Mouse (Mus musculus): ENCODE data around the gene Cdkal1. TPM values are rescaled to one million over a fixed set of nuclear protein-coding genes. Genes with fewer than 3 reads are reported as not detected.

Gene Cdkal1
- polyA plus RNA-seq, 2 experiments = 2.0 to 7.7 TPM

DNA sequence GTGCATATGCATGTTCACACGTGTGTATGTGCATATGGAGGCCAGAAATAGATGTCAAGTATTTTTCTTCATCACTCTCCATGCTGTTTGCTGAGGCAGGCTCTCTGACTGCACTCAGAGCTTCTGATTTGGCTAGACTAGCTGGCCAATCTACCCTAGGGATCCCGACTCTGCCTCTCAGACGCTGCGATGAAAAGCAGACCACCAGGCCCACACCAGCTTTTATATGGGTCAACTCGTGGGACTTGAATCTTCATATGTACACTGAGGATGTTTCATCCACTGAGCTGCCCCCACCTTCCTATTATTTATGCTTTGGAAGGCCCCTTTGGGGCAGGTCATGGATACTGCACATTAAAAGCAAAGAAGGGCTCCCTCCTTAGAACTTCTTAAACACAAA is 652.0 kb downstream of the Cdkal1 start:
- no peak overlapping the region for H3K4me2 ChIP-seq (ENCODE audit: low read depth)
- H3K9ac ChIP-seq (replicated peaks) = no peak overlapping the region
- DNase-seq (ENCODE audit: low read depth in 3 of 3, low spot score in 3 of 3) = no peak
- no peaks in the 10 kb centered on the region for H3K36me3 ChIP-seq (replicated peaks; ENCODE audit: control insufficient read depth, insufficient read depth, low read depth)
- no peaks in the 10 kb centered on the region for H3K27me3 ChIP-seq (ENCODE audit: control insufficient read depth, insufficient read depth, low read length)
- H3K4me3 ChIP-seq (ENCODE audit: insufficient read depth in 1 of 2, low read depth in 2 of 2, low read length in 2 of 2) = no peak overlapping the region
- H3K27ac ChIP-seq = no peak overlapping the region
- no peak for TF ChIP-seq CTCF (IDR thresholded peaks at IDR 0.05; ENCODE audit: low read depth)
- TF ChIP-seq EP300 (IDR thresholded peaks at IDR 0.05; ENCODE audit: low read depth) = no peak
- WGBS (ENCODE audit: insufficient replicate concordance) = 66% methylated on average over 5 of the region's 5 CpGs
- H3K4me1 ChIP-seq (replicated peaks; ENCODE audit: control insufficient read depth in 2 of 2, insufficient read depth in 2 of 2, low read length in 1 of 2) = no peaks in the 10 kb centered on the region
- ATAC-seq (ENCODE audit: insufficient read depth) = no peak
- no peaks in the 10 kb centered on the region for H3K9me3 ChIP-seq (ENCODE audit: control insufficient read depth, low read length)

DNA sequence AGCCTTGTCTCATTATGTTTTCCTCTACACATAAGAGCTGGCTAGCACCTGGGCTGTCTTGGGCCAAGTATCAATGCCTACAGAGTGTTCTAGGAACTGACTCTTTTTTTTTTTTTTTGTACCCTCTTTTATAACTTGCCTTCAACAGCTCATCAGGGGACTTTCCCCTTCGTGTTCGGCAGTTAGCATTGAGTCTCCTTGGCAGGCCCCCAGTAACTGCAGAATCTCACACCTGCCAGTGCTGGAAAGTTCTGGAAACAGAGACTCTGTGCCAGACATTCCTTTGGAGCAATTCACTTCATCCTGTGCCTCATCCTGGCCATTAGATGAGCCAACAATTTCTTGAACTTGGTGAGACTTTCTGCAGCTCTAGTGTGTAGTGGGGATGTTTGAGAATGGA is 652.9 kb downstream of the Cdkal1 start:
- H3K36me3 ChIP-seq (replicated peaks; ENCODE audit: control insufficient read depth, insufficient read depth, low read depth) = no peaks in the 10 kb centered on the region
- no peaks in the 10 kb centered on the region for H3K4me1 ChIP-seq (replicated peaks; ENCODE audit: control insufficient read depth in 2 of 2, insufficient read depth in 2 of 2, low read length in 1 of 2)
- ATAC-seq (ENCODE audit: insufficient read depth) = no peak
- H3K27me3 ChIP-seq (ENCODE audit: control insufficient read depth, insufficient read depth, low read length) = no peaks in the 10 kb centered on the region
- no peak overlapping the region for H3K4me2 ChIP-seq (ENCODE audit: low read depth)
- no peaks in the 10 kb centered on the region for H3K9me3 ChIP-seq (ENCODE audit: control insufficient read depth, low read length)
- H3K4me3 ChIP-seq (ENCODE audit: insufficient read depth in 1 of 2, low read depth in 2 of 2, low read length in 2 of 2) = no peak overlapping the region
- H3K9ac ChIP-seq (replicated peaks) = no peak overlapping the region
- H3K27ac ChIP-seq = no peak overlapping the region
- DNase-seq (ENCODE audit: low read depth in 3 of 3, low spot score in 3 of 3) = no peak
- 61% methylated on average over 2 of the region's 2 CpGs for WGBS (ENCODE audit: insufficient replicate concordance)
- TF ChIP-seq CTCF (IDR thresholded peaks at IDR 0.05; ENCODE audit: low read depth) = no peak
- TF ChIP-seq EP300 (IDR thresholded peaks at IDR 0.05; ENCODE audit: low read depth) = no peak

DNA sequence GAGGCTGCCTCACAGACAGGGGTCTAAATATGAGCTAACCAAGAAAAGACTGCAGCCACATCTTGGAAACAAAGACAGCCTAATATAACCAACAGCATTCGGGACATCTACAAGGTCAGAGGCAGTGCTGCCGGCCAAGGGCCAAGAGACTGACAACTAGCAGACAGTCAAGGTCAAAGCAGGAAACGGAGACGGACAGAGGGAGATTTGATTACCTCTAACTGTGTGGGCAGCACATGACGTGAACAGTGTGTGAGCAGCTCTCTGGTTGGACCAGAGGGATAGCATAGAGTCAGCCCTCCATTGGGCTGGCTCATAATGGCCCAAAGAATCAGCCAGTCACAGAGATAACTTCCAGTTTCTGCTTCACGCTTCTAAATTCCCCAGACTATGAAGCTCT is 655.8 kb downstream of the Cdkal1 start:
- no peaks in the 10 kb centered on the region for H3K4me1 ChIP-seq (replicated peaks; ENCODE audit: control insufficient read depth in 2 of 2, insufficient read depth in 2 of 2, low read length in 1 of 2)
- H3K27ac ChIP-seq = no peak overlapping the region
- TF ChIP-seq EP300 (IDR thresholded peaks at IDR 0.05; ENCODE audit: low read depth) (no peak), CTCF (IDR thresholded peaks at IDR 0.05; ENCODE audit: low read depth) (no peak)
- H3K4me2 ChIP-seq (ENCODE audit: low read depth) = no peak overlapping the region
- no peaks in the 10 kb centered on the region for H3K27me3 ChIP-seq (ENCODE audit: control insufficient read depth, insufficient read depth, low read length)
- DNase-seq (ENCODE audit: low read depth in 3 of 3, low spot score in 3 of 3) (no peak), ATAC-seq (ENCODE audit: insufficient read depth) (no peak)
- no peak overlapping the region for H3K4me3 ChIP-seq (ENCODE audit: insufficient read depth in 1 of 2, low read depth in 2 of 2, low read length in 2 of 2)
- no peak overlapping the region for H3K9ac ChIP-seq (replicated peaks)
- 48% methylated on average over 6 of the region's 6 CpGs for WGBS (ENCODE audit: insufficient replicate concordance)
- H3K36me3 ChIP-seq (replicated peaks; ENCODE audit: control insufficient read depth, insufficient read depth, low read depth) = no peaks in the 10 kb centered on the region
- no peaks in the 10 kb centered on the region for H3K9me3 ChIP-seq (ENCODE audit: control insufficient read depth, low read length)

DNA sequence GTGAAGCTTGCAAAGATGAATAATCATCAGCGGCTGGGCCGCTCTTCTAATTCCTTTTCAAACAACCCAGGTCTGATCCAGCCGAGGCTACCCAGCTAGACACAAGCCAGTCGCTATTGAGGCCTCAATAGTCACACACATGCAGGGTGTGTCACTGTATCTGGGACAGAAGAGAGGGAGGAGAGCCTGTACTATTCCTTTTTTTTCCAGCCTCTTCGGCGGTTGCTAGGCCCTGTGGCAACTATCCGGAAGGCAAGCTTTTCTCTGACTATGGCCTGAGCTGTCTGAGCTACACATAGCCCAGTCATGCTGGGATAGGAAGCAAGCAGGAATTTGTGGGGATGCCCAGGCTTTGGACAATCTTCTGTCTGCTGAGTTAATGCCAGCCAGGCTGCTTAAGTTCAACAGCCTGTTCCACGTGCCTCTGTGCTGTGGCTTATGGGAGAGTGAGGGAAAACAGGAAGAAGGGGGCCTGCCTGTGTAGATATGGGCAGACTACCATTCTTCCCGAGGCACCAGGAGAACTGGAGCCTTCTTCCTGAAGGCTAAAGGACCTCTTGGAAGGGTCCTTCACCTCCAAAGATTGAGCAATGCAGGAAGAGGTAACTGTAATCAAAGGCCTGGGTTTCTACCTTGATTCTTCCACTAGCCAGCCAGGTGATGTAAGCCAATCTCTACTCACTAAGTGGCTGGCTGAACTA is 658.5 kb downstream of the Cdkal1 start:
- Histone ChIP-seq H3K27ac (no peak overlapping the region), H3K4me3 (ENCODE audit: insufficient read depth in 1 of 2, low read depth in 2 of 2, low read length in 2 of 2) (no peak overlapping the region), H3K4me2 (ENCODE audit: low read depth) (no peak overlapping the region), H3K9me3 (ENCODE audit: control insufficient read depth, low read length) (no peaks in the 10 kb centered on the region), H3K36me3 (replicated peaks; ENCODE audit: control insufficient read depth, insufficient read depth, low read depth) (no peaks in the 10 kb centered on the region), H3K27me3 (ENCODE audit: control insufficient read depth, insufficient read depth, low read length) (no peaks in the 10 kb centered on the region), H3K4me1 (replicated peaks; ENCODE audit: control insufficient read depth in 2 of 2, insufficient read depth in 2 of 2, low read length in 1 of 2) (0 out of 4 replicates have a peak, but pooled peaks cover 0 to 2% of the 10 kb centered on the region in 2 experiments), H3K9ac (replicated peaks) (no peak overlapping the region)
- DNase-seq (ENCODE audit: low read depth in 3 of 3, low spot score in 3 of 3) (no peak), ATAC-seq (ENCODE audit: insufficient read depth) (no peak)
- WGBS (ENCODE audit: insufficient replicate concordance) = 51% methylated on average over 9 of the region's 9 CpGs
- TF ChIP-seq EP300 (IDR thresholded peaks at IDR 0.05; ENCODE audit: low read depth) (no peak), CTCF (IDR thresholded peaks at IDR 0.05; ENCODE audit: low read depth) (no peak)

DNA sequence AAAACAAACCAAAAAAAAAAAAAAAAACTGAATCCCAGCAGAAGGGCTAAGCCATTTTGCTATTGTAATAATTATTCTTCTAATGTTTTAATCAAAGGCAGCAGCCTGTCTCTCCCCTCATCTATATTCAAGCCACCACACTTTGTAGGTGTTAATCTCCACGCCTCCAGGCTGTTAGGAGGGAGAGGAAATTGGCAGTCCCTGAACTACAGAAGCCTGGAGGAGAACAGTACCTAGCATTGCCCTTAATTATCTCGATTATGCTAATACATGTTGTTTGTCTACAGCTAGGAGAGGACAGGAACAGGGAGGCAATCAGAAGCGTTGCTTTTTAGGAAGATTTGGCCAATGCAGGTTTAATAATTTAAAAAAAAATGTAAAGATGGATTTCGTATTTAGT is 659.8 kb downstream of the Cdkal1 start:
- TF ChIP-seq CTCF (IDR thresholded peaks at IDR 0.05; ENCODE audit: low read depth) = no peak
- TF ChIP-seq EP300 (IDR thresholded peaks at IDR 0.05; ENCODE audit: low read depth) = no peak
- no peaks in the 10 kb centered on the region for H3K27me3 ChIP-seq (ENCODE audit: control insufficient read depth, insufficient read depth, low read length)
- H3K4me3 ChIP-seq (ENCODE audit: insufficient read depth in 1 of 2, low read depth in 2 of 2, low read length in 2 of 2) = no peak overlapping the region
- H3K36me3 ChIP-seq (replicated peaks; ENCODE audit: control insufficient read depth, insufficient read depth, low read depth) = no peaks in the 10 kb centered on the region
- H3K27ac ChIP-seq = no peak overlapping the region
- no peaks in the 10 kb centered on the region for H3K9me3 ChIP-seq (ENCODE audit: control insufficient read depth, low read length)
- 0 out of 4 replicates have a peak, but pooled peaks cover 0 to 2% of the 10 kb centered on the region in 2 experiments for H3K4me1 ChIP-seq (replicated peaks; ENCODE audit: control insufficient read depth in 2 of 2, insufficient read depth in 2 of 2, low read length in 1 of 2)
- no peak overlapping the region for H3K4me2 ChIP-seq (ENCODE audit: low read depth)
- DNase-seq (ENCODE audit: low read depth in 3 of 3, low spot score in 3 of 3) (no peak), ATAC-seq (ENCODE audit: insufficient read depth) (no peak)
- WGBS (ENCODE audit: insufficient replicate concordance) = 38% methylated on average over 4 of the region's 4 CpGs
- H3K9ac ChIP-seq (replicated peaks) = no peak overlapping the region

Measured in liver, embryonic 14.5 days (tissue).